Mouse (Mus musculus): ENCODE data around the gene Btbd2.
"Not testable (repeated sequence)": the region's sequence is repeated elsewhere in the genome, so short reads cannot be mapped to it uniquely, and the experiment has no call there.

Gene Btbd2

GRCm38 (mm10) chr10:80611024-80611423, 45.8 kb downstream of the Btbd2 start:
- DNase-seq (ENCODE audit: extremely low read depth, insufficient read length, low spot score) = no peak

GRCm38 (mm10) chr10:80610116-80610785, 46.6 kb downstream of the Btbd2 start:
- no peak for DNase-seq (ENCODE audit: extremely low read depth, insufficient read length, low spot score)

- no peak for DNase-seq (ENCODE audit: extremely low read depth, insufficient read length, low spot score)
Measured at GRCm38 (mm10) chr10:80609269-80609924, 47.5 kb downstream of the Btbd2 start.

- DNase-seq (ENCODE audit: extremely low read depth, insufficient read length, low spot score) = no peak
Measured at GRCm38 (mm10) chr10:80608435-80608834, 48.4 kb downstream of the Btbd2 start.

- DNase-seq (ENCODE audit: extremely low read depth, insufficient read length, low spot score) = no peak
Measured at GRCm38 (mm10) chr10:80606737-80607350, 50.0 kb downstream of the Btbd2 start.

GRCm38 (mm10) chr10:80606306-80606705, 50.6 kb downstream of the Btbd2 start:
- DNase-seq (ENCODE audit: extremely low read depth, insufficient read length, low spot score) = no peak

GRCm38 (mm10) chr10:80605721-80606120, 51.1 kb downstream of the Btbd2 start, which contains the start of gene Gm49322:
Gene Gm49322 (plus strand): TSS chr10:80606021.
- DNase-seq (ENCODE audit: extremely low read depth, insufficient read length, low spot score) = not testable (repeated sequence)

GRCm38 (mm10) chr10:80604988-80605387, 51.9 kb downstream of the Btbd2 start:
- DNase-seq (ENCODE audit: extremely low read depth, insufficient read length, low spot score) = no peak

- no peak for DNase-seq (ENCODE audit: extremely low read depth, insufficient read length, low spot score)
Measured at GRCm38 (mm10) chr10:80604001-80604509, 52.8 kb downstream of the Btbd2 start.

GRCm38 (mm10) chr10:80603364-80603763, 53.5 kb downstream of the Btbd2 start:
- no peak for DNase-seq (ENCODE audit: extremely low read depth, insufficient read length, low spot score)

- peak; percentile 98 for DNase-seq (ENCODE audit: extremely low read depth, insufficient read length, low spot score)
Measured at GRCm38 (mm10) chr10:80602698-80603325, 54.1 kb downstream of the Btbd2 start, which contains the start of the genes Scamp4 and Adat3. Gene Scamp4 (plus strand): TSS chr10:80602872. Gene Adat3 (plus strand): TSS chr10:80602880.

GRCm38 (mm10) chr10:80596318-80596717, 60.6 kb downstream of the Btbd2 start:
- no peak for DNase-seq (ENCODE audit: extremely low read depth, insufficient read length, low spot score)
